Mouse (Mus musculus) brain, embryonic 14.5 days (tissue): Measurements from ENCODE around the gene Prcd. TPM values are rescaled to one million over a fixed set of nuclear protein-coding genes. Genes with fewer than 3 reads are reported as not detected.
"Not testable (repeated sequence)": the region's sequence is repeated elsewhere in the genome, so short reads cannot be mapped to it uniquely, and the experiment has no call there.

Experiments used
- DNase-seq: peaks from one replicate; pipeline ENCODE4 v3.0.0-alpha.2; 2011; ENCODE audit warnings: low read depth
- CTCF ChIP-seq: fragments of 200-500 bp; IDR thresholded peaks from 2 replicates; pipeline ENCODE4 v1.5.1; 2012; ENCODE audit warnings: inconsistent platforms, mild to moderate bottlenecking, moderate library complexity, borderline replicate concordance; ENCODE audit not compliant: insufficient read depth, insufficient read length; ENCODE audit errors: extremely low read depth
- POLR2A ChIP-seq: fragments of 200-500 bp; IDR thresholded peaks from 2 replicates; pipeline ENCODE4 v1.6.1; 2012; ENCODE audit warnings: mild to moderate bottlenecking, inconsistent platforms, borderline replicate concordance; ENCODE audit not compliant: poor library complexity, insufficient read depth, insufficient read length, severe bottlenecking; ENCODE audit errors: extremely low read depth
- polyA plus RNA-seq: library from polyadenylated mRNA; depleted of rRNA; stranded (reverse); fragments of >200 nt; gene quantifications from 2 replicates; pipeline ENCODE4 v1.2.3, GENCODE M21; 2012; rRNA removed

Gene Prcd
- polyA plus RNA-seq = 1.0 and 1.4 TPM in 2 replicates

GRCm38 (mm10) chr11:116653234-116653633, at the start of gene Prcd:
Gene Prcd (plus strand): TSS chr11:116653534.
- DNase-seq = no peak
- TF ChIP-seq POLR2A (no peak), CTCF (no peak)

DNA sequence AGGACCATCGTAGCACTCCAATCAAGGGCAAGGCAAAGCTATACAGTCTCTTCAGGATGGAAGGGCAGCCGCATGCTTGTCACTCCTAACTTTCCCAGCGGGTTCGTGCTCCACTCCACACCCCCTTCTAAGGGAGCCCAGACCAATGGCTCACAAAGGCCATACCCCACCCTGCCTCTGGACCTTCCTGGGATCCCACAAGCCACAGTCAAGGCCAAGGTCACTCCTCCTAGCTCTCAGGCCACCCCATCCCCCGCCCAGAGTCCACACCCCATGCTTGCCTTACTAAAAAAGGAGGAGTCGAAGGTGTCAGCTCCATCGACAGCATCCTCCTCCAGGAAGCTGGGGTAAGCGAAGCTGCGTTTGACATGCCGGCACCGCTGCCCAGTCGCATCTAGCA, 49.2 kb upstream of the Prcd start:
- TF ChIP-seq CTCF = no peak
- no peak for TF ChIP-seq POLR2A

DNA sequence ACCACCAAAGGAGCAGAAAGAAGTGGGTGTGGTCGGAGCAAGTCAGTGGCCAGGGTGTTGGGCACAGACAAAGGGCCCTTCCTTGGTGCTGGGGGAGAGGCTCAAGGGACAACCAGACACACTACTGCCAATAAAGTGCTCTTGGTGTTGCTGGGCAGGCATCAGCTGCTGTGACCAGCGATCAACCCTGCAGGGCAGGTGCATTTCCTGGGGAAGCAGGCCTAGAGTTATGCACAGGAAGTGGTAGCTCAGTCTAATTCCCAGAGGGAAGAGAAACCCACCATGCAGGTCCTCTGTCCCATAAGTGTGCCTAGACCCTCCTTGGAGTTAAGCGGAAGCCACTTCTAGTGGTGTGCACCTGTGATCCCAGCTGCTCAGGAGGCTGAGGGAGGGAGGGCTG, 45.6 kb upstream of the Prcd start:
- TF ChIP-seq CTCF (no peak), POLR2A (no peak)
- DNase-seq = no peak

More for the DNA sequence above, 49.2 kb upstream of the Prcd start:
- no peak for DNase-seq

- no peak for TF ChIP-seq CTCF
- no peak for DNase-seq
These were observed 43.2 kb upstream of the Prcd start for GRCm38 (mm10) chr11:116609965-116610630.

GRCm38 (mm10) chr11:116611168-116611567, 42.2 kb upstream of the Prcd start:
- DNase-seq = not testable (repeated sequence)

- DNase-seq = no peak
- TF ChIP-seq POLR2A = no peak
- no peak for TF ChIP-seq CTCF
These were observed 41.5 kb upstream of the Prcd start for GRCm38 (mm10) chr11:116611883-116612282.

GRCm38 (mm10) chr11:116612554-116612953, 40.8 kb upstream of the Prcd start:
- no peak for DNase-seq
- TF ChIP-seq POLR2A = no peak
- no peak for TF ChIP-seq CTCF

GRCm38 (mm10) chr11:116613234-116613633, 40.1 kb upstream of the Prcd start:
- no peak for TF ChIP-seq POLR2A
- TF ChIP-seq CTCF = no peak
- DNase-seq = no peak

DNA sequence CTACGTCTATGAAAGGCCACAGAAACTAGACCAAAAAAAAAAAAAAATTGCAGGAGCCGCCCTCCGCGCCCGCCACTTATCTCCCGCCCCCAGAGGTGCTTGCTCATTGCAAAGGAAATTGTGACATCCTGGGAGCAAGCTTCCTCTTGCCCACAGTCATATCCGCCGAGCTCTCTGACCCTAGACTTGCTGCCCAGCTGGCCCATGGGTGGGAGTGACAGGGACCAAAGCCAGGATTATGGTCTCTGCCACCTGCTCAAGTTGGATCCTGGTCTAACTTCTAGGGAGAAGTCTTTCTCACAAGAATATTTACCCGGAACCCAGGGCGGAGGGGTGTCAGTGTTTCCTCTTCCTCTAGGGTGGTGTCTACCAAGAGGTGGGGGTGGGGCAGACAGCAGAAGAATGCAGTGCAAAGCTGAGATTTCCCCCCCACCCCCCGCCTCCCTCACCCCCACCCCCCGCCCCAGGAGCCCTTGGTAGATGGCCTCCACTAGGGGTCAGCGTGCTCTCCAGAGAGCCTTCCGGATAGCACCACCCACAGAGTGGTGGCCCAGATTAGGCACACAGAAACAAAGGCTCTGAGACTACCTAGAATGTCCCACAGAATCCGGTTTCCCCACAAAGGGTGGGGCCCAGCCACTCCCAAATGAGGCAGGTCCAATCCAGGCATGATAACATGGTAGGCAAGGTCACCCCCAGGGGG, 37.4 kb upstream of the Prcd start:
- no peak for DNase-seq
- TF ChIP-seq CTCF (no peak), POLR2A (no peak)

DNA sequence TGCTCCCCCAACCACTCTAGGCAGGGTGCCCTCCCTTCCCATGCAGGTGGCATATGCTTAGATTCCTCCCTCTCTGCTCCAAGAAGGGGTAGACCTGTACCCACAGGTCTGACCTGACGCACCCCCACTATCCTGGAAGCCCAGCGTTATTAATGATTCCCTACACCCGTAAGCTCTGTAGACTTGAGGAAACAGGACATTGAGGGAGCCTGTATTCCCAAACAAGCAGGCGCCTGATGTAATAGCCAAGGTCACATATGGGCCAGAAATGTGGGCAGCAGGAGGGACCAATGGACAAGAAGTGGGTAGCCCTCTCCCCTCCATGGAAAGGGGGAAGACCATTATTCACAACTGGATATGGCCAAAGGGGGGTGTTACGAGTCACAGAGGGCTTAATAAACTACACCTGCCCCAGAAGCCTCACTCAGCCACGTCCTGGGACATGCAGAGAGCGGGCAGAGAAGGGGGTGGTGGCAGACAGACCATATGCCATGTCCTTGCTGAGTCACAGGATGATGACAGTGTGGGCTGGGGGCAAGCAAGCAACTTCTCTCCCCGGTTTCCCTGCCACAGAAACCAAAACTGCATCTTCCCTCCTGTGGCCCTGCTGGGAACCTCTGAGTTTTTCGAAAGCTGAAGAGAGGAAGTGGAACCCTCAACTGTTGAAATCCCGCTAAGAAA, 36.8 kb upstream of the Prcd start:
- TF ChIP-seq POLR2A (no peak), CTCF (no peak)
- no peak for DNase-seq

GRCm38 (mm10) chr11:116617641-116618040, 35.7 kb upstream of the Prcd start:
- no peak for DNase-seq
- TF ChIP-seq POLR2A (no peak), CTCF (no peak)

DNA sequence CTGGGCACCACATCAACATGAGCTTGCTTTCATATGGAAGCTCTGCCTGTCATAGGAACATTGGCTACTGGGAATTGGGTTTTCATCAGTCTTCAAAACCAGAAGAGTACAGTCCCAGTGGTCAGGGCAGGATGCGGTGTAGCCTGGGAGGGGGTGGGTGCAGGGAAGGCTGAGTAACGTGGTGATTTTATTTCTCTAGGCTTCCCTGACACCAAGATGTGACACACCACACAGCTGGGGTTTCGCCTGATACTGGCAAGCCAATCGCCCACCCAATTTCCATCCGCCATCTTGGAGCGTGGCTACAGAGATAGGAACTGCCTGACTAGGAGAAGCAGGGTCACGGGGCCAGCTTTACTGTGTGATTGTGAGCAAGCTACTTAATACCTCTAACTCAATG, 34.7 kb upstream of the Prcd start:
- DNase-seq = no peak
- no peak for TF ChIP-seq CTCF
- TF ChIP-seq POLR2A = no peak
